Mouse (Mus musculus) midbrain, embryonic 10.5 days (tissue): ENCODE measurements around the gene Psmb3. TPM values are rescaled to one million over a fixed set of nuclear protein-coding genes. Genes with fewer than 3 reads are reported as not detected.

Experiments
- DNase-seq: peaks from one replicate; pipeline ENCODE4 v3.0.0-alpha.2; 2017; ENCODE audit warnings: low spot score
- H3K27ac ChIP-seq: fragments of 300-500 bp; sonication (generic); replicated peaks from 2 replicates; pipeline ENCODE4 v1.5.1; 2016; ENCODE audit warnings: mild to moderate bottlenecking
- H3K27me3 ChIP-seq: fragments of 300-500 bp; sonication (generic); 2 replicates; pipeline ENCODE4 v1.6.1; 2016; ENCODE audit warnings: low read depth, mild to moderate bottlenecking; ENCODE audit not compliant: poor library complexity, severe bottlenecking
- H3K36me3 ChIP-seq: fragments of 300-500 bp; sonication (generic); 2 replicates; pipeline ENCODE4 v1.6.1; 2016; ENCODE audit warnings: mild to moderate bottlenecking, moderate library complexity
- H3K4me1 ChIP-seq: fragments of 300-500 bp; sonication (generic); 2 replicates; pipeline ENCODE4 v1.6.1; 2016
- H3K4me3 ChIP-seq: fragments of 300-500 bp; sonication (generic); 2 replicates; pipeline ENCODE4 v1.5.1; 2016; ENCODE audit warnings: mild to moderate bottlenecking, moderate library complexity
- H3K9me3 ChIP-seq: fragments of 300-500 bp; sonication (generic); replicated peaks from 2 replicates; pipeline ENCODE4 v1.6.1; 2016; ENCODE audit warnings: mild to moderate bottlenecking
- WGBS: fragments of 180-500 bp; shearing (Covaris S2); methylation state at CpG from one replicate; pipeline ENCODE4 v1.1.7; 2016; 5-methylcytosine and 5-hydroxymethylcytosine counted together
- polyA plus RNA-seq: library from polyadenylated mRNA; unstranded; fragments of >200 nt; fragmentation: Nextera tagmentation; extraction: Ambion mirVana; gene quantifications from 2 replicates; pipeline ENCODE4 v1.2.1, GENCODE M21; 2016

Psmb3 gene
- polyA plus RNA-seq, 1 experiment from 2014 or later, result 631 TPM

DNA sequence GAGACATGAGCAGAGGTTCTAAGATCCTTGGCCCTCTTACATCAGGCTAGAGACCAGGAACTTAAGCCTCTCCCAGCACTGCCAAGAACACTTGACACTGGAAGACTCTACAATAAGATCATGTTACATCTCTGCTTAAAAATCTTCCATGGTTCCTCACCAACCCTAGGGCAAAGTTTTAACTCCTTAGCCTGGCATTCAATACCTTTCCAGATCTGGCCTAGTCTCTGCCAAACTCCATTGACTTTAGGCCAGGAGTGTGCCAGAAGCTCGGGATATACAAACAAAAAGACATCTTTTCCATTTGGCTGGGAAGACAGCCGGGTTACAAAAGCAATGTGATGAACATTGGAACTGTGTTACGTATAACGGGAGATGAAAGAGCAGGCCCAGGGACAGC is 34.4 kb downstream of the Psmb3 start:
- H3K36me3 ChIP-seq, result peaks cover under 1% of the 10 kb centered on the region; the same call in 1 of the 2 replicates
- no peak overlapping the region for H3K4me3 ChIP-seq
- H3K27me3 ChIP-seq, result no peaks in the 10 kb centered on the region
- no peak overlapping the region for H3K27ac ChIP-seq
- 88% methylated on average over 4 of the region's 4 CpGs for WGBS
- H3K4me1 ChIP-seq, result peaks cover 21% of the 10 kb centered on the region
- no peak for DNase-seq
- H3K9me3 ChIP-seq, result no peaks in the 10 kb centered on the region

DNA sequence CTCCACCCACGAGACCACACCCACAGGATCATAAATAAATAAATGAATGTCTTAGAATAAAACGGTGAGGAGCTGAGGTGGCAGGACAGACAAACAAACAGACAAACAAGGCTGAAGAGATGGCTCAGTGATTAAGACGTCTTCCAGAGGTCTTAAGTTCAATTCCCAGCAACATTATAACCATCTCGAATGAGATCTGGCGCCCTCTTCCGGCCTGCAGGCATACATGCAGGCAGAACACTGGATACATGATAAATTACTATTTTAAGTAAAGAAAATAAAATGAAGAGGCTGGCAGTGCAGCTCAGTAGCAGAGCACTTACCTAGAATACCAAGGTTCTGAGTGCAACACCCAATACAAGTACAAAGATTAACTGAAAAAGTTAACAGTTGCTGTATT is 35.5 kb downstream of the Psmb3 start:
- Histone ChIP-seq H3K4me3 (no peak overlapping the region), H3K9me3 (no peaks in the 10 kb centered on the region), H3K27me3 (no peaks in the 10 kb centered on the region), H3K4me1 (peaks cover 30% of the 10 kb centered on the region), H3K27ac (no peak overlapping the region), H3K36me3 (no peaks in the 10 kb centered on the region)
- DNase-seq, result no peak
- WGBS, result 71% methylated on average over 6 of the region's 6 CpGs

DNA sequence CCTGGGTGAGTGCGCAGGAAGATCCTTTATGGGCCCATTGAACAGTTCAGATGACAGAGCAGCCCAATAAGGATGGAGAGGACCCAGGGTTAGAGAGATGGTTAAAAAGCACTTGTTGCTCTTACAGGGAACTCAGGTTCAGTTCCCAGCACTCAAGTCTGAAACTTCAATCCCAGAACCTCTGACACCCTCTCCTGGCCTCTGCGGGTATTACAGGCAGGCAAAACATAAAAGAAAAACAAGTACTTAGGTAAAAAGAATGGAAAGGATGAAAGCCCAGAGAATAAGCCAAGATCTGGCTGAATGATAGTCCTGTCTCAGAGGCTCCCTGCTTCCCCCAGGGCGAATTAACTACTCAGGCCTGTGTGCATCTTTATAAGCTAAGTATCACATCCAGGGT is 36.0 kb downstream of the Psmb3 start:
- Histone ChIP-seq H3K4me3 (no peak overlapping the region), H3K36me3 (no peaks in the 10 kb centered on the region), H3K27ac (no peak overlapping the region), H3K4me1 (peaks cover 30% of the 10 kb centered on the region), H3K27me3 (no peaks in the 10 kb centered on the region), H3K9me3 (no peaks in the 10 kb centered on the region)
- DNase-seq, result no peak
- 91% methylated on average over 3 of the region's 3 CpGs for WGBS

DNA sequence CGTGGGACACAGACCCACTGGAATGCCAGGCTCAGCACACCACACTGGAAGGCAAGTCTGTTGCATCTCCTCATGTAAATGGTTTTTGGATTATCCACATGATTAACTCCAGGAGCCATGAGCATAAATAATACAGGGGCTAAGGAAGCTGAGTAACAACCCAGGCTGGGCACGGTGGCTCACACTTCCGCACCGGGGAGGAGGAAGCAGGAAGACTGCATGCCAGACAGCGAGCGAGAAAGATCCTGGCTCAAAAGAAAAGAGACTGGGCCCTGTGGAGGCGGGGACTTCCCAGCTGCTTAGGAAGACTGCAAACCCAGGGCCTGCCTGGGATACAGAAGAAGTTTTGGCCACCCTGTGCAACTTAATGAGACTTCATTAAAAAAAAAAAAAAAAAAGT is 37.0 kb downstream of the Psmb3 start:
- H3K27ac ChIP-seq, result no peak overlapping the region
- H3K4me1 ChIP-seq, result peaks cover 28% of the 10 kb centered on the region
- H3K27me3 ChIP-seq, result no peaks in the 10 kb centered on the region
- DNase-seq, result no peak
- H3K9me3 ChIP-seq, result no peaks in the 10 kb centered on the region
- 52% methylated on average over 7 of the region's 7 CpGs for whole genome bisulfite sequencing
- H3K4me3 ChIP-seq, result no peak overlapping the region
- H3K36me3 ChIP-seq, result no peaks in the 10 kb centered on the region

- Histone ChIP-seq H3K4me3 (peak overlapping the region; percentile 90), H3K4me1 (peaks cover 28% of the 10 kb centered on the region), H3K9me3 (no peaks in the 10 kb centered on the region), H3K27me3 (no peaks in the 10 kb centered on the region), H3K36me3 (peaks cover 14% of the 10 kb centered on the region), H3K27ac (no peak overlapping the region)
- WGBS, result 91% methylated on average over 5 of the region's 5 CpGs
- no peak for DNase-seq
Measured at GRCm38 (mm10) chr11:97742157-97742556, 39.0 kb downstream of the Psmb3 start.

- Histone ChIP-seq H3K27ac (0 out of 2 replicates have a peak overlapping the region, but pooled peaks have one; percentile 13), H3K36me3 (peaks cover 19% of the 10 kb centered on the region), H3K4me1 (peaks cover 28% of the 10 kb centered on the region), H3K4me3 (peak overlapping the region; percentile 90), H3K9me3 (no peaks in the 10 kb centered on the region), H3K27me3 (no peaks in the 10 kb centered on the region)
- 85% methylated on average over 9 of the region's 9 CpGs for WGBS
- no peak for DNase-seq
Measured at GRCm38 (mm10) chr11:97742591-97742990, 39.4 kb downstream of the Psmb3 start.

- Histone ChIP-seq H3K27ac (peak overlapping the region; percentile 98; the same call in 1 of the 2 replicates), H3K36me3 (peaks cover 27% of the 10 kb centered on the region), H3K27me3 (no peaks in the 10 kb centered on the region), H3K9me3 (no peaks in the 10 kb centered on the region), H3K4me1 (peaks cover 28% of the 10 kb centered on the region), H3K4me3 (peak overlapping the region; percentile 90)
- DNase-seq, result no peak
- WGBS, result 55% methylated on average over 9 of the region's 9 CpGs
Measured at GRCm38 (mm10) chr11:97743423-97743822, 40.2 kb downstream of the Psmb3 start.

DNA sequence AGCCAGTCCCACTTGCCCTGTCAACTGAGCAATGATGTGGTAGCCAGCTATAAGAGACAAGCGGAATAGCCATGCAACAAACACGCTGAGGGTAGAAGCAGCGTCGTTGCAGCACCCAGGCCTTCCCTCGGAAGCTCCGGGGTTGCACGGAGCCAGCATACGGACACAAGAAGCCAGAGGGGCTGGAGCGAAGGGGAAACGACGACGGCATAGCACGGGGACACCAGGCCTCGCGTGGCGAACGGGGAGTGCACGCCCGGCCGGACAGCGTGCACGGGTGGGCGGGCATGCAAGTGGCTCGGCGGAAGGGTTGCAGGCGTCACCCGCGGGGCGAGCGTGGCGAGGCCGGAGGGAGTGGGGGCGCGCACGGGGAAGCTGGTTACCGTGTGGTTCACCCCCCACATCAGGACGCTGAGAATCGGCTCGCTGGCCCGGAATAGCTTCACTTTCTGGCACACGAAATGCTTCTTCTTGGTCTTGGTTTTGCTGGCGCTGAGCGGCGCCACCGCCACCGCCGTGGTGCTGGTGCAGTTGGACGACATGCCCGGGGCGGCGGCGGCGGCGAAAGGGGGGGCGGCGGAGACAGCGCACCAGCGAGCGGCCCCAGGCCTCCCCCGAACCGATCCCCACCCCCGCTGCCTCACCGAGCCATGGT is 41.0 kb downstream of the Psmb3 start, which contains the start of gene Pip4k2b:
Pip4k2b (minus strand) TSS at position 642 of the 655 bp plus-strand sequence.
- Histone ChIP-seq H3K4me3 (peak within 1 kb of the TSS; percentile 90), H3K27me3 (no peaks in the 10 kb centered on the region), H3K9me3 (no peaks in the 10 kb centered on the region), H3K4me1 (peaks cover 28% of the 10 kb centered on the region), H3K36me3 (peaks cover 33% of the 10 kb centered on the region), H3K27ac (peak within 1 kb of the TSS; percentile 98)
- whole genome bisulfite sequencing, result under 1% methylated on average over 54 of the region's 63 CpGs
- DNase-seq, result no peak

GRCm38 (mm10) chr11:97744718-97745330 is 41.6 kb downstream of the Psmb3 start:
- WGBS, result under 1% methylated on average over 45 of the region's 57 CpGs
- Histone ChIP-seq H3K36me3 (peaks cover 39% of the 10 kb centered on the region), H3K27me3 (no peaks in the 10 kb centered on the region), H3K27ac (peak overlapping the region; percentile 98), H3K9me3 (no peaks in the 10 kb centered on the region), H3K4me3 (peak overlapping the region; percentile 90), H3K4me1 (peaks cover 28% of the 10 kb centered on the region)
- peak; percentile 99 for DNase-seq

DNA sequence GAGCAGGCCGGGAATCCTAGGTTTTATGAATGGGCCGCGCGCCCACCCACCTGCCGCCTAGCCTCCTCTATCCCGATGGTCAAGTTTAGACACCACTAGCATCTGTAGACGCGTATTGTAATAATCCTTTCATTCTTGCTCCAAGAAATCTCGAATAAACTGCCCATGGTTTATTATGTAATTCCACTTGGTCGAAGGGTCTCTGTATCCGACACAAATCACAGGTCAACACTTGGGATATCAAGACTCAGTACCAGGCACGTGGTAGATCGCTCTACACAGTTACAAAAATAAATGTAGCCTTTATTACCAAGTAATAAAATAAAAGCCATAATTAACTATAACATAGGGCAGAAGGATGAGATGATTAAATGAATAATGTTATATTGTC is 42.1 kb downstream of the Psmb3 start:
- peaks cover 24% of the 10 kb centered on the region for H3K4me1 ChIP-seq
- H3K27me3 ChIP-seq, result no peaks in the 10 kb centered on the region
- WGBS, result 14% methylated on average over 13 of the region's 13 CpGs
- H3K9me3 ChIP-seq, result no peaks in the 10 kb centered on the region
- peaks cover 44% of the 10 kb centered on the region for H3K36me3 ChIP-seq
- no peak for DNase-seq
- H3K4me3 ChIP-seq, result peak overlapping the region; percentile 90
- H3K27ac ChIP-seq, result peak overlapping the region; percentile 98

- no peak overlapping the region for H3K27ac ChIP-seq
- DNase-seq, result no peak
- peaks cover 68% of the 10 kb centered on the region for H3K36me3 ChIP-seq
- H3K4me3 ChIP-seq, result no peak overlapping the region
- WGBS, result 87% methylated on average over 8 of the region's 8 CpGs
- peaks cover 4% of the 10 kb centered on the region; the same call in 1 of the 2 replicates for H3K9me3 ChIP-seq
- no peaks in the 10 kb centered on the region for H3K27me3 ChIP-seq
- H3K4me1 ChIP-seq, result peaks cover 14% of the 10 kb centered on the region
Measured at GRCm38 (mm10) chr11:97747773-97748172, 44.6 kb downstream of the Psmb3 start.

DNA sequence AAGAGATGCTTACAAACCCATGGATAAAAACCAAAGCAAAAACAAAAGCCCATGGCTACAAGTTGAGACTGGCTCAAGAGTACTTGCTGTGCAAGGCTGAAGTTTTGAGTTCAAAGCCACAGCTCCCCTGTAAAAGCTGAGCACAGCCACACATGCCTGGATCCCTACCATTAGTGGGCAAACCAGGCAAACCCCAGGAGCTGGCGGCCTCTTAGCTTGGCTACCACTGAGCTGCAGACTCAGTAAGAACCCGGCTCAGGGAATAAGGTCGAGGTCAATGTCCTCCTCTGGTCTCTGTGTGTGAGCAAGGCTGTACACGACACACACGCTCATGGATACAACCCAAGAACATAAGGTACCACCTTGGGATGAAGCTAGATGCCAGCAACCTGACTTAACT is 45.3 kb downstream of the Psmb3 start:
- H3K4me1 ChIP-seq, result peaks cover 7% of the 10 kb centered on the region
- peaks cover 4% of the 10 kb centered on the region; the same call in 1 of the 2 replicates for H3K9me3 ChIP-seq
- H3K36me3 ChIP-seq, result peaks cover 75% of the 10 kb centered on the region
- no peak for DNase-seq
- H3K4me3 ChIP-seq, result no peak overlapping the region
- 88% methylated on average over 5 of the region's 5 CpGs for WGBS
- H3K27ac ChIP-seq, result no peak overlapping the region
- H3K27me3 ChIP-seq, result no peaks in the 10 kb centered on the region

DNA sequence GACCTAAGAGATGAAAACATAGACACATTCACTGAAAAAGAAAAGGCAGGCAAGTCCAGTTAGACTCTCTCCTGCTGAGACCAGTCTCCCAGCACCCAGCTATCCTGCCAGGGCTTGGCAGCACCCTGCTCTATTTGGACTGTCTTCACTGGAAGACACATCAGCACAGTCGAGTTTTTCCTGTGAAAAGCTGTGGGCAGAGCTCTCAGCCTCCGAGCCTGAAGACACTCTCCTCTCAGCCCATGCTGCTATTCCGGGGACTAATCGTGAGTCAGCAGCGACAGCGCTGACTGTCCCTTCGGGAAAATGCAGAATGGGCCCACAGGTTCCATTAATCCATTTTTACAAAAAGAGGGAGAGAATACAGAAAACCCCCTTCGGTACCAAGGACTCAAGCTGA is 50.1 kb downstream of the Psmb3 start:
- Histone ChIP-seq H3K9me3 (peaks cover 4% of the 10 kb centered on the region; the same call in 1 of the 2 replicates), H3K4me1 (no peaks in the 10 kb centered on the region), H3K4me3 (no peak overlapping the region), H3K27me3 (no peaks in the 10 kb centered on the region), H3K36me3 (peaks cover 95% of the 10 kb centered on the region), H3K27ac (no peak overlapping the region)
- DNase-seq, result no peak
- 93% methylated on average over 8 of the region's 8 CpGs for WGBS
